ENCODE assay signal across 16 mouse cellular contexts in the genomic region with DNA sequence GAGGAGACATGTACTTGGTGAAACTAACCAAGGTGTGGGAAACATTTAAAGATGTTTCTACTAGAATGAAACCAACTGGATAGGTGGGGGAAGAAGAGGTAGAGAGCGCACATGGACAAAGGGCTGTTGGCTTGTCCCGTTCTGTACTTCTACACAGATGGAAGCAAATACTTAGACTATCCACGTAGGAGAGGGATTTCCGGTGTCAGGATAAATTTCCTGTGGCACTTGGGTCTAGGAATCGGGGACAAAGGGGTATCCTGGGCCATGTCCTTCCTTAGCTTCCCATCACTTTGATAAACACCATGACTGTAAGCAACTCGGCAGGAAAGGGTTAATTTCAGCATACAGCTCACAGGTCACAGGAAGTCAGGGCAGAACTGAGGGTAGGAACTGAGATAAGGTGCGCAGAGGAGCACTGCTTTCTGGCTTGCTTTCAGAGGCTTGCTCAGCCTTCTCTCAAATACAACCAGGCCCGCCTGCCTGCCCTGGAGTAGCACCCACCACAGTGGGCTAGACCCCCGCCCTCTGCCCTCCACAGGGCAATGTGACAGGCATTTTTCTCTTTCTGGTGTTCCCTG. TPM values are rescaled to one million over a fixed set of nuclear protein-coding genes. Genes with fewer than 3 reads are reported as not detected.
DNase-seq lines count a peak whose midpoint lies in the region; ATAC-seq and TF ChIP-seq lines count a peak whose summit lies in the region.
"Had no signal": no experiment of that assay in that cellular context is flagged by ENCODE, and none has a peak within 500 bp of the region (broad histone marks: within the 10 kb centered on the region; RNA-seq: fewer than 3 reads in every experiment).

No protein-coding gene starts in this region.

- H3K4me2 ChIP-seq in hindbrain, postnatal 0 days (ENCODE audit: low read depth, low read length), result no peak overlapping the region
- no peak overlapping the region for H3K4me2 ChIP-seq in stomach, embryonic 14.5 days (replicated peaks; ENCODE audit: low read depth, low read length)
- H3K4me2 ChIP-seq in stomach, postnatal 0 days (replicated peaks; ENCODE audit: low read depth), result no peak overlapping the region
- H3K4me2 ChIP-seq: hindbrain, embryonic 14.5 days had no signal

- peaks cover 6% of the 10 kb centered on the region for H3K4me1 ChIP-seq in hindbrain, embryonic 10.5 days (replicated peaks)
- H3K4me1 ChIP-seq in hindbrain, postnatal 0 days (ENCODE audit: insufficient read depth, low read length), result no peaks in the 10 kb centered on the region
- H3K4me1 ChIP-seq in stomach, embryonic 14.5 days (ENCODE audit: control insufficient read depth, insufficient read depth, low read length), result no peaks in the 10 kb centered on the region
- no peaks in the 10 kb centered on the region for H3K4me1 ChIP-seq in stomach, postnatal 0 days (replicated peaks; ENCODE audit: control insufficient read depth, insufficient read depth)

- H3K27ac ChIP-seq in hindbrain, embryonic 10.5 days, result peak overlapping the region; percentile 12; the same call in 1 of the 2 replicates
- no peak overlapping the region for H3K27ac ChIP-seq in hindbrain, postnatal 0 days
- H3K27ac ChIP-seq in stomach, embryonic 14.5 days (ENCODE audit: low read length), result no peak overlapping the region
- H3K27ac ChIP-seq in stomach, postnatal 0 days (replicated peaks), result no peak overlapping the region
- H3K27ac ChIP-seq: hindbrain, embryonic 14.5 days; layer of hippocampus, adult 2 months; macrophage had no signal

- DNase-seq in adrenal gland, postnatal 14 days, result peak; percentile 19
- DNase-seq in adrenal gland, postnatal 25 days, result no peak
- no peak for DNase-seq in hindbrain, embryonic 10.5 days (ENCODE audit: low spot score)
- no peak for DNase-seq in hindbrain, postnatal 0 days (ENCODE audit: low spot score)
- no peak for DNase-seq in stomach, postnatal 0 days (ENCODE audit: low spot score)
- peak; percentile 43 for DNase-seq in yolk sac, embryonic 10.5 days (ENCODE audit: low spot score)
- no peak for DNase-seq in cerebellum, adult 11 months
- DNase-seq: adrenal gland, adult 2 months; gastrocnemius, postnatal 14 days; right cerebral cortex, postnatal 14 days had no signal

- ATAC-seq in hindbrain, postnatal 0 days, result no peak
- 0 out of 2 replicates have a peak, but pooled peaks have one; percentile 10 for ATAC-seq in stomach, embryonic 14.5 days (ENCODE audit: insufficient number of reproducible peaks, insufficient read depth, low FRiP score, low read depth)
- no peak for ATAC-seq in stomach, postnatal 0 days (ENCODE audit: low FRiP score, low TSS enrichment)
- ATAC-seq: forebrain, embryonic 16.5 days had no signal

- TF ChIP-seq CTCF in hindbrain, postnatal 0 days (IDR thresholded peaks at IDR 0.05; ENCODE audit: low read depth), result no peak
- TF ChIP-seq CTCF in stomach, postnatal 0 days (IDR thresholded peaks at IDR 0.05; ENCODE audit: low read depth), result no peak

- no peak overlapping the region for H3K9ac ChIP-seq in hindbrain, postnatal 0 days (replicated peaks; ENCODE audit: low read length)
- H3K9ac ChIP-seq in stomach, embryonic 14.5 days (replicated peaks; ENCODE audit: low read depth, low read length), result no peak overlapping the region
- H3K9ac ChIP-seq in stomach, postnatal 0 days (ENCODE audit: low read length), result no peak overlapping the region
- H3K9ac ChIP-seq: hindbrain, embryonic 14.5 days had no signal

- TF ChIP-seq EP300 in stomach, postnatal 0 days (optimal IDR thresholded peaks at IDR 0.05), result no peak

- no peak overlapping the region for H3K4me3 ChIP-seq in hindbrain, embryonic 10.5 days
- H3K4me3 ChIP-seq in hindbrain, postnatal 0 days (ENCODE audit: low read length), result no peak overlapping the region
- no peak overlapping the region for H3K4me3 ChIP-seq in stomach, embryonic 14.5 days (ENCODE audit: low read depth, low read length)
- H3K4me3 ChIP-seq in stomach, postnatal 0 days (ENCODE audit: low read depth, low read length), result no peak overlapping the region
- H3K4me3 ChIP-seq: layer of hippocampus, adult 2 months; myocyte had no signal

- WGBS in hindbrain, embryonic 10.5 days, result 72% methylated on average over 9 of the region's 9 CpGs
- WGBS in hindbrain, postnatal 0 days, result 80% methylated on average over 9 of the region's 9 CpGs
- WGBS in stomach, embryonic 14.5 days, result 58% methylated on average over 9 of the region's 9 CpGs
- WGBS in stomach, postnatal 0 days, result 56% methylated on average over 9 of the region's 9 CpGs

- peaks cover 9% of the 10 kb centered on the region for H3K36me3 ChIP-seq in hindbrain, embryonic 10.5 days
- no peaks in the 10 kb centered on the region; the same call in 1 of the 2 replicates for H3K36me3 ChIP-seq in hindbrain, postnatal 0 days (ENCODE audit: insufficient read depth, low read length)
- H3K36me3 ChIP-seq in stomach, embryonic 14.5 days (ENCODE audit: control insufficient read depth, insufficient read depth, low read length), result 0 out of 2 replicates have a peak, but pooled peaks cover under 1% of the 10 kb centered on the region
- H3K36me3 ChIP-seq in stomach, postnatal 0 days (ENCODE audit: control insufficient read depth, insufficient read depth, low read length), result no peaks in the 10 kb centered on the region

- H3K27me3 ChIP-seq in hindbrain, embryonic 10.5 days (ENCODE audit: insufficient read depth, poor library complexity, severe bottlenecking), result no peaks in the 10 kb centered on the region
- no peaks in the 10 kb centered on the region for H3K27me3 ChIP-seq in hindbrain, postnatal 0 days (ENCODE audit: insufficient read depth, low read length)
- no peaks in the 10 kb centered on the region for H3K27me3 ChIP-seq in stomach, embryonic 14.5 days (ENCODE audit: control insufficient read depth, insufficient read depth, low read length)
- H3K27me3 ChIP-seq in stomach, postnatal 0 days (ENCODE audit: control insufficient read depth, insufficient read depth, low read length), result no peaks in the 10 kb centered on the region

- H3K9me3 ChIP-seq in hindbrain, embryonic 10.5 days, result no peaks in the 10 kb centered on the region
- no peaks in the 10 kb centered on the region for H3K9me3 ChIP-seq in hindbrain, postnatal 0 days (ENCODE audit: low read length)
- H3K9me3 ChIP-seq in stomach, embryonic 14.5 days (ENCODE audit: control insufficient read depth, low read depth, low read length), result no peaks in the 10 kb centered on the region
- H3K9me3 ChIP-seq in stomach, postnatal 0 days (ENCODE audit: control insufficient read depth, low read length), result no peaks in the 10 kb centered on the region

RNA-seq across cellular contexts. Expression of a gene that starts 1.4 kb away (rescaled TPM):
- total RNA-seq in adrenal gland, postnatal 14 days (2021), result not detected in 2 replicates
- not detected in 2 replicates for total RNA-seq in adrenal gland, postnatal 25 days (2021)
- 0.09 TPM in 1 of 2 replicates, not detected in the other for polyA plus RNA-seq in hindbrain, embryonic 10.5 days (2016; fragmentation: Nextera tagmentation; extraction: Ambion mirVana)
- 0.07 TPM in 1 of 2 replicates, not detected in the other for total RNA-seq in hindbrain, postnatal 0 days (2014; rRNA removed)
- not detected in 2 replicates for polyA plus RNA-seq in hindbrain, postnatal 0 days (2015; fragmentation: Nextera tagmentation; extraction: Ambion mirVana)
- polyA plus RNA-seq in stomach, embryonic 14.5 days (2014; fragmentation: Nextera tagmentation; extraction: Ambion mirVana), result 0.14 TPM in 1 of 2 replicates, not detected in the other
- 0.05 TPM in 1 of 2 replicates, not detected in the other for polyA plus RNA-seq in stomach, postnatal 0 days (2015; fragmentation: Nextera tagmentation; extraction: Ambion mirVana)
- total RNA-seq: adrenal gland, adult 2 months; gastrocnemius, postnatal 14 days had no signal
- polyA plus RNA-seq: adrenal gland, adult 2 months; forebrain, embryonic 16.5 days; hindbrain, embryonic 14.5 days; macrophage; myocyte had no signal

RNA-seq across cellular contexts. Expression of a gene that starts 23.6 kb away (rescaled TPM):
- total RNA-seq in adrenal gland, postnatal 14 days (2021), result 22.4 and 25.6 TPM in 2 replicates
- total RNA-seq in adrenal gland, postnatal 25 days (2021), result 30.8 and 32.0 TPM in 2 replicates
- polyA plus RNA-seq in hindbrain, embryonic 10.5 days (2016; fragmentation: Nextera tagmentation; extraction: Ambion mirVana), result 22.4 and 24.2 TPM in 2 replicates
- 8.4 and 10.4 TPM in 2 replicates for total RNA-seq in hindbrain, postnatal 0 days (2014; rRNA removed)
- polyA plus RNA-seq in hindbrain, postnatal 0 days (2015; fragmentation: Nextera tagmentation; extraction: Ambion mirVana), result 14.7 and 14.8 TPM in 2 replicates
- polyA plus RNA-seq in stomach, embryonic 14.5 days (2014; fragmentation: Nextera tagmentation; extraction: Ambion mirVana), result 21.7 and 22.1 TPM in 2 replicates
- polyA plus RNA-seq in stomach, postnatal 0 days (2015; fragmentation: Nextera tagmentation; extraction: Ambion mirVana), result 7.9 and 8.1 TPM in 2 replicates

RNA-seq across cellular contexts. Expression of a gene that starts 24.0 kb away (rescaled TPM):
- total RNA-seq in adrenal gland, postnatal 14 days (2021), result 9.8 and 11.9 TPM in 2 replicates
- total RNA-seq in adrenal gland, postnatal 25 days (2021), result 9.5 and 12.4 TPM in 2 replicates
- 9.3 and 9.9 TPM in 2 replicates for polyA plus RNA-seq in hindbrain, embryonic 10.5 days (2016; fragmentation: Nextera tagmentation; extraction: Ambion mirVana)
- 13.5 and 14.4 TPM in 2 replicates for total RNA-seq in hindbrain, postnatal 0 days (2014; rRNA removed)
- 6.6 and 7.5 TPM in 2 replicates for polyA plus RNA-seq in hindbrain, postnatal 0 days (2015; fragmentation: Nextera tagmentation; extraction: Ambion mirVana)
- 11.4 and 12.6 TPM in 2 replicates for polyA plus RNA-seq in stomach, embryonic 14.5 days (2014; fragmentation: Nextera tagmentation; extraction: Ambion mirVana)
- polyA plus RNA-seq in stomach, postnatal 0 days (2015; fragmentation: Nextera tagmentation; extraction: Ambion mirVana), result 8.6 and 9.0 TPM in 2 replicates

Comparison
In these comparisons a context has a peak if more than half of its experiments do, and no peak if none do; other contexts are left out.
1. DNase-seq: peak in adrenal gland, postnatal 14 days (single experiment) and yolk sac, embryonic 10.5 days (single experiment); none in adrenal gland, postnatal 25 days (single experiment), hindbrain, embryonic 10.5 days (single experiment), hindbrain, postnatal 0 days (single experiment), stomach, postnatal 0 days (single experiment) and cerebellum, adult 11 months (single experiment).